Mouse (Mus musculus): ENCODE data around the gene Zfp385a. TPM values are rescaled to one million over a fixed set of nuclear protein-coding genes. Genes with fewer than 3 reads are reported as not detected.
A peak's percentile ranks its signal among the peaks of the same experiment; 100 is the strongest.

The Zfp385a gene
- polyA plus RNA-seq, 1 experiment from 2014 or later, result 18.9 TPM

- peaks cover 50% of the 10 kb centered on the region for H3K4me1 ChIP-seq
- no peak overlapping the region for H3K4me3 ChIP-seq (replicated peaks)
- peak overlapping the region; percentile 55; the same call in 1 of the 2 replicates for H3K27ac ChIP-seq (replicated peaks)
- no peak overlapping the region for H3K9ac ChIP-seq
- WGBS, result 51% methylated on average over 10 of the region's 10 CpGs
- no peaks in the 10 kb centered on the region for H3K27me3 ChIP-seq
- no peak overlapping the region for H3K4me2 ChIP-seq (replicated peaks)
- no peaks in the 10 kb centered on the region for H3K9me3 ChIP-seq (replicated peaks)
- peaks cover 16% of the 10 kb centered on the region for H3K36me3 ChIP-seq
- ATAC-seq (ENCODE audit: insufficient number of reproducible peaks, low FRiP score, low TSS enrichment, low read depth), result no peak; the same call in 1 of the 2 replicates
Observed at GRCm38 (mm10) chr15:103315979-103316776, 23.7 kb downstream of the Zfp385a start.

- Histone ChIP-seq H3K4me2 (replicated peaks) (peak overlapping the region; percentile 51), H3K27ac (replicated peaks) (no peak overlapping the region)
Observed at GRCm38 (mm10) chr15:103315011-103315502, 24.8 kb downstream of the Zfp385a start.

GRCm38 (mm10) chr15:103314181-103314580 lies 25.7 kb downstream of the Zfp385a start:
- H3K4me2 ChIP-seq (replicated peaks), result peak overlapping the region; percentile 51
- H3K9me3 ChIP-seq (replicated peaks), result no peaks in the 10 kb centered on the region
- no peak overlapping the region for H3K9ac ChIP-seq
- 0 out of 2 replicates have a peak, but pooled peaks cover under 1% of the 10 kb centered on the region for H3K27me3 ChIP-seq
- peak overlapping the region; percentile 28 for H3K4me3 ChIP-seq (replicated peaks)
- no peak for ATAC-seq (ENCODE audit: insufficient number of reproducible peaks, low FRiP score, low TSS enrichment, low read depth)
- H3K27ac ChIP-seq (replicated peaks), result no peak overlapping the region
- 50% methylated on average over 22 of the region's 22 CpGs for WGBS
- peaks cover 14% of the 10 kb centered on the region for H3K36me3 ChIP-seq
- H3K4me1 ChIP-seq, result peaks cover 44% of the 10 kb centered on the region

More at GRCm38 (mm10) chr15:103315011-103315502, 24.8 kb downstream of the Zfp385a start:
- Histone ChIP-seq H3K27me3 (no peaks in the 10 kb centered on the region), H3K9ac (peak overlapping the region; percentile 12; the same call in 1 of the 2 replicates), H3K9me3 (replicated peaks) (no peaks in the 10 kb centered on the region), H3K36me3 (peaks cover 16% of the 10 kb centered on the region), H3K4me1 (peaks cover 44% of the 10 kb centered on the region), H3K4me3 (replicated peaks) (peak overlapping the region; percentile 28)
- 7% methylated on average over 18 of the region's 18 CpGs for WGBS
- ATAC-seq (ENCODE audit: insufficient number of reproducible peaks, low FRiP score, low TSS enrichment, low read depth), result peak; percentile 58; the same call in 1 of the 2 replicates

GRCm38 (mm10) chr15:103313495-103314095 lies 26.3 kb downstream of the Zfp385a start:
- Histone ChIP-seq H3K4me2 (replicated peaks) (peak overlapping the region; percentile 51), H3K4me1 (peaks cover 40% of the 10 kb centered on the region), H3K27me3 (0 out of 2 replicates have a peak, but pooled peaks cover 6% of the 10 kb centered on the region), H3K36me3 (peaks cover 8% of the 10 kb centered on the region; the same call in 1 of the 2 replicates), H3K27ac (replicated peaks) (no peak overlapping the region), H3K4me3 (replicated peaks) (peak overlapping the region; percentile 28; the same call in 1 of the 2 replicates), H3K9ac (no peak overlapping the region), H3K9me3 (replicated peaks) (no peaks in the 10 kb centered on the region)
- 19% methylated on average over 18 of the region's 18 CpGs for WGBS
- no peak for ATAC-seq (ENCODE audit: insufficient number of reproducible peaks, low FRiP score, low TSS enrichment, low read depth)

- Histone ChIP-seq H3K9ac (no peak within 1 kb of the TSS), H3K36me3 (no peaks in the 10 kb centered on the region), H3K27me3 (0 out of 2 replicates have a peak, but pooled peaks cover 6% of the 10 kb centered on the region), H3K9me3 (replicated peaks) (no peaks in the 10 kb centered on the region), H3K4me3 (replicated peaks) (no peak within 1 kb of the TSS), H3K4me2 (replicated peaks) (no peak within 1 kb of the TSS), H3K27ac (replicated peaks) (no peak within 1 kb of the TSS), H3K4me1 (peaks cover 42% of the 10 kb centered on the region)
- no peak for ATAC-seq (ENCODE audit: insufficient number of reproducible peaks, low FRiP score, low TSS enrichment, low read depth)
- WGBS, result 53% methylated on average over 6 of the region's 6 CpGs
Observed at GRCm38 (mm10) chr15:103310365-103310910, 29.5 kb downstream of the Zfp385a start, which contains the start of gene Gpr84. TSS of gene Gpr84 (minus strand) at chr15:103310612.

GRCm38 (mm10) chr15:103308876-103309580 lies 30.9 kb downstream of the Zfp385a start:
- H3K9me3 ChIP-seq (replicated peaks), result no peaks in the 10 kb centered on the region
- H3K4me1 ChIP-seq, result peaks cover 35% of the 10 kb centered on the region
- H3K4me2 ChIP-seq (replicated peaks), result peak overlapping the region; percentile 4; the same call in 1 of the 2 replicates
- ATAC-seq (ENCODE audit: insufficient number of reproducible peaks, low FRiP score, low TSS enrichment, low read depth), result no peak
- H3K9ac ChIP-seq, result no peak overlapping the region; the same call in 1 of the 2 replicates
- WGBS, result 60% methylated on average over 26 of the region's 26 CpGs
- 0 out of 2 replicates have a peak, but pooled peaks cover 6% of the 10 kb centered on the region for H3K27me3 ChIP-seq
- no peak overlapping the region for H3K4me3 ChIP-seq (replicated peaks)
- H3K27ac ChIP-seq (replicated peaks), result no peak overlapping the region
- H3K36me3 ChIP-seq, result no peaks in the 10 kb centered on the region

GRCm38 (mm10) chr15:103308056-103308875 lies 31.6 kb downstream of the Zfp385a start:
- peak overlapping the region; percentile 4; the same call in 1 of the 2 replicates for H3K4me2 ChIP-seq (replicated peaks)
- no peak overlapping the region for H3K4me3 ChIP-seq (replicated peaks)
- H3K9ac ChIP-seq, result no peak overlapping the region; the same call in 1 of the 2 replicates
- peaks cover 35% of the 10 kb centered on the region for H3K4me1 ChIP-seq
- no peak overlapping the region for H3K27ac ChIP-seq (replicated peaks)
- no peak for ATAC-seq (ENCODE audit: insufficient number of reproducible peaks, low FRiP score, low TSS enrichment, low read depth)
- 0 out of 2 replicates have a peak, but pooled peaks cover 6% of the 10 kb centered on the region for H3K27me3 ChIP-seq
- H3K36me3 ChIP-seq, result no peaks in the 10 kb centered on the region
- WGBS, result 44% methylated on average over 28 of the region's 28 CpGs
- no peaks in the 10 kb centered on the region for H3K9me3 ChIP-seq (replicated peaks)

GRCm38 (mm10) chr15:103307125-103307524 lies 32.8 kb downstream of the Zfp385a start:
- Histone ChIP-seq H3K27me3 (0 out of 2 replicates have a peak, but pooled peaks cover 6% of the 10 kb centered on the region), H3K4me1 (peaks cover 47% of the 10 kb centered on the region), H3K9me3 (replicated peaks) (no peaks in the 10 kb centered on the region), H3K36me3 (no peaks in the 10 kb centered on the region), H3K27ac (replicated peaks) (0 out of 2 replicates have a peak overlapping the region, but pooled peaks have one; percentile 4), H3K9ac (no peak overlapping the region), H3K4me3 (replicated peaks) (no peak overlapping the region), H3K4me2 (replicated peaks) (peak overlapping the region; percentile 29)
- WGBS, result under 1% methylated on average over 7 of the region's 7 CpGs
- no peak for ATAC-seq (ENCODE audit: insufficient number of reproducible peaks, low FRiP score, low TSS enrichment, low read depth)

GRCm38 (mm10) chr15:103305792-103306645 lies 33.9 kb downstream of the Zfp385a start:
- Histone ChIP-seq H3K36me3 (no peaks in the 10 kb centered on the region), H3K4me1 (peaks cover 57% of the 10 kb centered on the region), H3K4me2 (replicated peaks) (peak overlapping the region; percentile 73), H3K27ac (replicated peaks) (peak overlapping the region; percentile 96), H3K4me3 (replicated peaks) (peak overlapping the region; percentile 52), H3K27me3 (0 out of 2 replicates have a peak, but pooled peaks cover 6% of the 10 kb centered on the region), H3K9ac (peak overlapping the region; percentile 50), H3K9me3 (replicated peaks) (no peaks in the 10 kb centered on the region)
- no peak for ATAC-seq (ENCODE audit: insufficient number of reproducible peaks, low FRiP score, low TSS enrichment, low read depth)
- 30% methylated on average over 8 of the region's 8 CpGs for WGBS

Data from embryonic facial prominence, embryonic 15.5 days (tissue).